Mouse (Mus musculus) megakaryocyte, embryonic 14.5 days (primary cell): ENCODE results near the gene Jak1. TPM values are rescaled to one million over a fixed set of nuclear protein-coding genes. Genes with fewer than 3 reads are reported as not detected.

Experiments used
- H3K27me3 ChIP-seq: replicated peaks from 2 replicates; pipeline ENCODE3; 2012; ENCODE audit warnings: inconsistent platforms
- H3K36me3 ChIP-seq: replicated peaks from 2 replicates; pipeline ENCODE3; 2012; ENCODE audit warnings: low read length, inconsistent platforms, mixed read lengths
- H3K4me1 ChIP-seq: 2 replicates; pipeline ENCODE4 v1.6.1; 2012; ENCODE audit warnings: inconsistent platforms
- H3K4me3 ChIP-seq: replicated peaks from 2 replicates; pipeline ENCODE3; 2012; ENCODE audit warnings: moderate library complexity, mild to moderate bottlenecking, inconsistent platforms
- H3K9me3 ChIP-seq: 2 replicates; pipeline ENCODE4 v1.6.1; 2012; ENCODE audit warnings: inconsistent platforms
- FLI1 ChIP-seq: IDR thresholded peaks from 2 replicates; pipeline ENCODE4 v1.6.1; 2012; ENCODE audit warnings: low read length, inconsistent platforms, mixed read lengths
- GATA1 ChIP-seq: IDR thresholded peaks from 3 replicates; pipeline ENCODE4 v1.6.1; 2012; ENCODE audit warnings: mixed read lengths, low read length, inconsistent platforms, borderline replicate concordance
- polyA plus RNA-seq: library from polyadenylated mRNA; stranded (reverse); fragments of >175 nt; gene quantifications from 2 replicates; pipeline ENCODE4 v1.2.3, GENCODE M21; 2012; ENCODE audit warnings: low replicate concordance; ENCODE audit not compliant: insufficient read depth

The Jak1 gene
- polyA plus RNA-seq, 1 experiment, result 60.1 TPM

DNA sequence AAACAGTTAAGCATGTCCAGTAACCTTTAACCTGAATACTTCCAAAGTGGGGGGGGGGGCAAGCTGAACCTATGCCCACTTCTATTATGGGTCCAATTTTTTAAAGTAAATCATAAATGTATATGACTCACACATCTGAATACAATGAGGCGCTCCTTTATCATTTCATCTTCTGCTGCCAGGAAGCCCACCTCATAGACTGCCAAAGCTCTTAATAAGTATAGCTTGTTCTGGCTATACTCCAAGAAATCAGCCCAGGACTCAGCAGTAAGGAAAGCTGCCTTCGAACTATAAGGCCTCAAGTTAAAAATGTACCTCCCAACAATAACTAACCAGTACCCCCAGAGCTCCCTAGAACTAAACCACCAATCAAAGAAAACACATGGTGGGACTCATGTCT lies 44.1 kb downstream of the Jak1 start:
- H3K4me3 ChIP-seq, result no peak overlapping the region
- no peaks in the 10 kb centered on the region for H3K9me3 ChIP-seq
- no peaks in the 10 kb centered on the region for H3K27me3 ChIP-seq
- H3K4me1 ChIP-seq, result peaks cover 92% of the 10 kb centered on the region
- TF ChIP-seq FLI1, result no peak
- no peak for TF ChIP-seq GATA1
- peaks cover 23% of the 10 kb centered on the region for H3K36me3 ChIP-seq

DNA sequence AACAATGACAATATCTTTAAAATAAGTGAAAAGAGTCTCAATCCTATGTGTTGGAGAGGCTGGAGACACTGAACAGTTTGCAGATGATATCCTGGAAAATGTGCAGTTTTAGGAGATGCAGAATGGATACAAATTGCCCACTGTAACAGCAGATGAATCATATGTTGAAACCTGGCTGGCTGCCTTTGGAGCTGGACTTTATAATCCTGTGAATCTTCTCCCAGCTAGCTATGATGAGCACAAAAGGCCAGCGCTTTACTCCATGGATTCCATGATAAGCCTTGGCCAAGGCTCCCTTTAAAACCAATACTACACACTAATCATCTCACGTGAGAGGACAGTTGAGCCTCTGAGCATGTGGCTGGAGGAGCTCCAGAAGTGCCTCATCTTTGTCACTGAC lies 45.2 kb downstream of the Jak1 start:
- H3K4me3 ChIP-seq, result no peak overlapping the region
- H3K27me3 ChIP-seq, result no peaks in the 10 kb centered on the region
- no peaks in the 10 kb centered on the region for H3K9me3 ChIP-seq
- no peak for TF ChIP-seq GATA1
- TF ChIP-seq FLI1, result no peak
- H3K36me3 ChIP-seq, result peaks cover 23% of the 10 kb centered on the region
- H3K4me1 ChIP-seq, result peaks cover 92% of the 10 kb centered on the region

DNA sequence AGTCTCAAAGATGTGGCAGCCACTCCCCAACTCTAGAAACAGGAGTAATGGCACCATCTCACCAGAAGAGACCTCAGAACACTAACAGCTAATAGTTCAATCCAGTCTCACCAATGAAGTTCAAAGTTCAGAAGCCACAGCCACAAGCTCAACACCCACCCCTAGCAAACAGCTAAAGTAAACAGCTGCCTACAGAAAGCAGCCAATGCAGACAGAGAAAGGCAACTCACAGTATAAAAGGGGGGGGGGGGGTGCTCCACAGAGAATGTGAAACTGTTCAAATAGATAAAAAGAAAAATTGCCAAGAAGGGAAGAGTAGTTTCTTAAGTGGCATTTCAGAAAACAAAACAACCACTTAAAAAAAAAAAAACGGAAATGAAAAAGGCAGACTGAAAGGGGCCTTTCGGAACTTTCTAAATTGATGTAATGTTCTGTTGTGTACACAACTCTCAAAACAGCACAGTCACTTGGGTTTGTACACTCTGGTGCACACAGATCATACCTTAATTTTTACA lies 48.0 kb downstream of the Jak1 start:
- Histone ChIP-seq H3K27me3 (no peaks in the 10 kb centered on the region), H3K4me3 (peak overlapping the region; percentile 35), H3K9me3 (no peaks in the 10 kb centered on the region), H3K36me3 (peaks cover 19% of the 10 kb centered on the region), H3K4me1 (peaks cover 85% of the 10 kb centered on the region)
- TF ChIP-seq FLI1 (no peak), GATA1 (no peak)

DNA sequence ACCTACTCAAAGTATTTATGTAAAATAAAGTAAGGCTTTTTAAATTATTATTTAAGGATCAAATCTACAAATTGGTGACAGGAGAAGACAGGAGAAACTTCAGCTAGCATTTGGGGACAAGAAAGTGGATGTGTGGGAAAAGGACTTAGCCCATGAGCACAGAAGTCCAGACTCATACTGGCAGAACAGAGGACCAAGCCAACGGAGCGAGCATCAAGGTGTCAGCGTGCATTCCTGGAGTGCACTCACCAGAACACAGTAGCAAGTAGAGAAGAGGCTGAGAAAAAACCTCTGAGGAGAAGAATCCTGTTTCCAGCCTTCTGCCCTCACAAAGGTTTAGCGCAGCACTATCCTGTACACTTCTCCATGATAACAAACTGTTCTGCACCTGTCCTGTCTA lies 48.8 kb downstream of the Jak1 start:
- Histone ChIP-seq H3K9me3 (no peaks in the 10 kb centered on the region), H3K27me3 (no peaks in the 10 kb centered on the region), H3K4me1 (peaks cover 78% of the 10 kb centered on the region), H3K36me3 (peaks cover 19% of the 10 kb centered on the region), H3K4me3 (peak overlapping the region; percentile 51)
- no peak for TF ChIP-seq FLI1
- TF ChIP-seq GATA1, result no peak

DNA sequence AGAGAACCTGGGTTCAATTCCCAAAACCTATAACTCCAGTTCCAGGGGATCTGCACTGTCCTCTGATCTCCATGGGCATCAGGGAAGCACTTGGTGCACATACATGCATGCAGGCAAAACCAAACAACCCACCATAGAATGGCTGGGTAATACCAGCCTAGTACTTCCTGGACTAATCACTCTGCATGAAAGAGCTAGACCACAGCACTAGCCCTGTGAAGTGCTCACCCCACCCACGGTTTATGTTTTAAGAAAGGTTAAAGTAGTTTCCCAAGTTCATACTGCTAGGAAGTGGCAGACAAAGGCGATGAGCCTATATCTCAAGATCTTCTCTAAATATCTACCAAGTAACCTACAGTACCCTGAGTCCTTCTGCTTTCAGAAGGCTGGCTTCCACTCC lies 51.6 kb downstream of the Jak1 start:
- Histone ChIP-seq H3K4me1 (peaks cover 67% of the 10 kb centered on the region), H3K4me3 (no peak overlapping the region), H3K9me3 (no peaks in the 10 kb centered on the region), H3K36me3 (peaks cover 3% of the 10 kb centered on the region), H3K27me3 (no peaks in the 10 kb centered on the region)
- TF ChIP-seq FLI1 (no peak), GATA1 (no peak)

DNA sequence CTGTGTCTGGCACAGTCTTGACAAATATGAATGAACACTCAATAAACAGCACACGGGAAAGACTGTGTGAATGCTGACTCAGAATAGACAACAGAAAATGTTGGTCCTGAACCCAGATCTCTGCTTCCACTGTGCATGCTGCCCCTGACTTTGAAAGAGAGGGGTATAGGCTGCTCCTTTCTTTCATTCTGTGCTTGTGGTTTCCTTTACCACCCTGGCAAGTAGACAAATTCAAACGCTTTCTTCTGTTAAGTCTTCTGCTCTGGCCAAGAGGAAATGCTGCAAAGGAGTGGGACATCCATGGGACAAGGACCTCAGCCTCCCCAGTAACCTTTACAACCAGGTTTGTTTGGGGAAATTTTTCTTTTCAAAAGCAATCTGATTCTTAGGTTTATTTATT lies 57.6 kb downstream of the Jak1 start:
- H3K36me3 ChIP-seq, result peaks cover 3% of the 10 kb centered on the region
- no peaks in the 10 kb centered on the region for H3K27me3 ChIP-seq
- no peaks in the 10 kb centered on the region for H3K9me3 ChIP-seq
- H3K4me3 ChIP-seq, result no peak overlapping the region
- peaks cover 64% of the 10 kb centered on the region for H3K4me1 ChIP-seq
- TF ChIP-seq GATA1 (no peak), FLI1 (no peak)

DNA sequence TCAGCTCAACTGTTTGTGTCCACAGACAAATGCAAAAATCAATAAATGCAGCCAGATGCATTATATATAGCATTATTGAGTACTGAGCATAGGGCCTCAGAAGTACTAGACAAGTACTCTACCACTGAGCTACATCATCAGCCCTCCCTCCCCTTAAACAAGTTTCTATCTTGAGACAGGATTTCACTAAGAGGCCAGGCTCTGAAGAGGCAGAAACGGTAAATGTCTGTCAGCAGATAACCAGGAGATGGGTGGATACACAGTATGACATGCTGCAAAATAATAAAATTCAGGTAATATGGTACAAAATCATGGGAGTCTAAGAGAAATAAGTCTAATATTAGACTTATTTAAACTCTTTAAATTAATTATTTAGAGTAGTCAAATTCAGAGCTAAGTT lies 61.6 kb downstream of the Jak1 start:
- H3K4me3 ChIP-seq, result no peak overlapping the region
- no peaks in the 10 kb centered on the region for H3K27me3 ChIP-seq
- H3K36me3 ChIP-seq, result peaks cover 14% of the 10 kb centered on the region
- peaks cover 91% of the 10 kb centered on the region for H3K4me1 ChIP-seq
- no peaks in the 10 kb centered on the region for H3K9me3 ChIP-seq
- TF ChIP-seq FLI1 (no peak), GATA1 (no peak)

DNA sequence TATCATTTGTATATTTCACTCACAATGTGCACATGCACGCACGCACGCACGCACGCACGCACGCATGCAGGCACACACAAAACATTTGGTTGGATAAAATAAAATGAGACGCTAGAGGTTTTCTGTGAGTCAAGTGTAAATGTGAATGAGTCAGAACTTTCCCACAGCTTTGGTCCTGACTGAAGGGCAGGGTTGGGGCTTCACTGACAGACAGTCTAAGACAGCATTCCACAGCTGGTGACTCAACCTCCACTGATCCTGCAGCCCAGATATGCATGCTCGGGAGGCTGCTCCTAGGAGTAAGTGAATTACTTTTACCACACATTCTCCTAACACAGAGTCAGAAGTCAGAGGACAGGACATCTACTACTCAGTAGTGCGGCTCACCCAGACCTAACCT lies 62.5 kb downstream of the Jak1 start:
- Histone ChIP-seq H3K4me3 (no peak overlapping the region), H3K9me3 (no peaks in the 10 kb centered on the region), H3K27me3 (no peaks in the 10 kb centered on the region), H3K4me1 (peaks cover 91% of the 10 kb centered on the region), H3K36me3 (peaks cover 17% of the 10 kb centered on the region)
- TF ChIP-seq GATA1 (no peak), FLI1 (no peak)

DNA sequence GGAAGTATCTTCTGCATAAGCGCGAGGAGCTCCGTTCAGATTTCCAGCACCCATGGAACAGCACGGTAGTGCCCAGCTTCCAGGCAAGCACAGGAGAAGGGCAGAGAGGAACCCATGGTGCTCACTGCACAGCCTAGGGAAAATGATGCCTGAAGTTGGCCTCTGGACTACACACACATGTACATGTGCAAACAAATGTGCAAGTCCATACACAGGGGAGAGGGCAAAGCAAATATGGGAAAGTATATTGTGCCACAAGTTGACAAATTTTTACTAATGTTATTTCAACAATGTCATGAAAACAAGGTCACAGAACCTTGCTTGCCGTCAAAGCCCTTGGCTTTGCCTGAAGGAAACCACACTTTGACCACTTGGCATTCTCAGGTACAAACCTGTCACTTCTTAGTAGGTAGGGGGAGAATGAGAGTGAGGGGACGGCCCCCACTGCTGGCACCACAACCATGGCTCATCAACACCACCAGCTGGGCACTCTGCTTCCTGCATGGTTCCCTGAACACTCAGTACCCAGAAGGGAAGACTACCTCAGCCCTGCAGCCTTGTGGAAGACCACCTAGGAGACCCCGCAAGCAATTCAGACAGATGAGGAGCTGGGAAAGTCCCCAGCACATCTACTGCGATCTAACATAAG lies 65.5 kb downstream of the Jak1 start:
- TF ChIP-seq FLI1, result no peak
- no peak for TF ChIP-seq GATA1
- no peaks in the 10 kb centered on the region for H3K9me3 ChIP-seq
- H3K27me3 ChIP-seq, result no peaks in the 10 kb centered on the region
- H3K4me3 ChIP-seq, result peak overlapping the region; percentile 56
- H3K4me1 ChIP-seq, result peaks cover 96% of the 10 kb centered on the region
- H3K36me3 ChIP-seq, result peaks cover 23% of the 10 kb centered on the region

DNA sequence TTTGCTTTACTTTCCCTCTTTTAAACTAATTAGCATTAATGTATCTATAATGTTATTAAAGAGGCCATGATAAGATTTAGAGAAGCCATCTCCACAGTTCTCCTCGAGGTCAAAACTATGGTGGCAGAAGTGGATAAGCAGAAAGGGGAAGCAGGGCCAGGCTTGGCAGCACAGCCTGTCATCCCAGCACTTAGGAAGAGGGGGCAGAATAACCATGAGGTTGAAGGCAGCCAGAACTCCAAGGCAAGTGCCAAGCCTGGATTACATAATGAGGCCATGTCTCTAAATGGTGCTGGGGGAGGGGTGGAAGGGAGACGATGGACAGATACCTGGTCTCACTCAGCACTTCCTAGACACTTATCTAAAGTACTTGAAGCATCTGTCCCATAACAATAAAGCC lies 66.7 kb downstream of the Jak1 start:
- H3K27me3 ChIP-seq, result no peaks in the 10 kb centered on the region
- H3K4me1 ChIP-seq, result peaks cover 98% of the 10 kb centered on the region
- H3K4me3 ChIP-seq, result peak overlapping the region; percentile 23
- H3K9me3 ChIP-seq, result no peaks in the 10 kb centered on the region
- H3K36me3 ChIP-seq, result peaks cover 33% of the 10 kb centered on the region
- TF ChIP-seq FLI1, result no peak
